Mouse (Mus musculus) megakaryocyte, embryonic 14.5 days (primary cell): Measurements from ENCODE around the gene Il10rb. TPM values are rescaled to one million over a fixed set of nuclear protein-coding genes. Genes with fewer than 3 reads are reported as not detected.

ENCODE experiments used
- H3K27me3 ChIP-seq: replicated peaks from 2 replicates; pipeline ENCODE3; 2012; ENCODE audit warnings: inconsistent platforms
- H3K36me3 ChIP-seq: replicated peaks from 2 replicates; pipeline ENCODE3; 2012; ENCODE audit warnings: low read length, inconsistent platforms, mixed read lengths
- H3K4me1 ChIP-seq: 2 replicates; pipeline ENCODE4 v1.6.1; 2012; ENCODE audit warnings: inconsistent platforms
- H3K4me3 ChIP-seq: replicated peaks from 2 replicates; pipeline ENCODE3; 2012; ENCODE audit warnings: moderate library complexity, mild to moderate bottlenecking, inconsistent platforms
- H3K9me3 ChIP-seq: 2 replicates; pipeline ENCODE4 v1.6.1; 2012; ENCODE audit warnings: inconsistent platforms
- FLI1 ChIP-seq: IDR thresholded peaks from 2 replicates; pipeline ENCODE4 v1.6.1; 2012; ENCODE audit warnings: low read length, inconsistent platforms, mixed read lengths
- GATA1 ChIP-seq: IDR thresholded peaks from 3 replicates; pipeline ENCODE4 v1.6.1; 2012; ENCODE audit warnings: mixed read lengths, low read length, inconsistent platforms, borderline replicate concordance
- polyA plus RNA-seq: library from polyadenylated mRNA; stranded (reverse); fragments of >175 nt; gene quantifications from 2 replicates; pipeline ENCODE4 v1.2.3, GENCODE M21; 2012; ENCODE audit warnings: low replicate concordance; ENCODE audit not compliant: insufficient read depth

Gene Il10rb
- polyA plus RNA-seq, 1 experiment, result 13.1 TPM

GRCm38 (mm10) chr16:91366567-91366966 lies 39.4 kb upstream of the Il10rb start:
- Histone ChIP-seq H3K4me3 (peak overlapping the region; percentile 77), H3K4me1 (peaks cover 47% of the 10 kb centered on the region), H3K9me3 (peaks cover 10% of the 10 kb centered on the region), H3K36me3 (peaks cover 2% of the 10 kb centered on the region), H3K27me3 (peaks cover 4% of the 10 kb centered on the region)
- TF ChIP-seq FLI1, result no peak

GRCm38 (mm10) chr16:91367066-91367465 lies 38.9 kb upstream of the Il10rb start:
- Histone ChIP-seq H3K36me3 (peaks cover 2% of the 10 kb centered on the region), H3K27me3 (peaks cover 4% of the 10 kb centered on the region), H3K4me1 (peaks cover 45% of the 10 kb centered on the region), H3K4me3 (peak overlapping the region; percentile 77), H3K9me3 (peaks cover 10% of the 10 kb centered on the region)
- TF ChIP-seq FLI1 (no peak), GATA1 (no peak)

- H3K36me3 ChIP-seq, result peaks cover 30% of the 10 kb centered on the region
- no peaks in the 10 kb centered on the region for H3K27me3 ChIP-seq
- H3K4me3 ChIP-seq, result peak within 1 kb of the TSS; percentile 99
- peaks cover 29% of the 10 kb centered on the region for H3K4me1 ChIP-seq
- H3K9me3 ChIP-seq, result peaks cover 14% of the 10 kb centered on the region
- TF ChIP-seq GATA1, result no peak
- no peak for TF ChIP-seq FLI1
Measured at GRCm38 (mm10) chr16:91372577-91373472, 33.1 kb upstream of the Il10rb start, which contains the start of gene Ifnar2. Ifnar2 (plus strand) TSS chr16:91372783.

GRCm38 (mm10) chr16:91373473-91374252 lies 32.3 kb upstream of the Il10rb start:
- Histone ChIP-seq H3K27me3 (no peaks in the 10 kb centered on the region), H3K36me3 (peaks cover 38% of the 10 kb centered on the region), H3K9me3 (peaks cover 8% of the 10 kb centered on the region; the same call in 1 of the 2 replicates), H3K4me3 (peak overlapping the region; percentile 99), H3K4me1 (peaks cover 28% of the 10 kb centered on the region)
- TF ChIP-seq FLI1 (no peak), GATA1 (no peak)

- H3K9me3 ChIP-seq, result peaks cover 8% of the 10 kb centered on the region; the same call in 1 of the 2 replicates
- H3K27me3 ChIP-seq, result no peaks in the 10 kb centered on the region
- peaks cover 41% of the 10 kb centered on the region for H3K36me3 ChIP-seq
- H3K4me1 ChIP-seq, result peaks cover 34% of the 10 kb centered on the region
- TF ChIP-seq GATA1, result no peak
- TF ChIP-seq FLI1, result no peak
- peak overlapping the region; percentile 99 for H3K4me3 ChIP-seq
Measured at GRCm38 (mm10) chr16:91374253-91374634, 31.7 kb upstream of the Il10rb start.

GRCm38 (mm10) chr16:91376701-91377100 lies 29.3 kb upstream of the Il10rb start:
- peaks cover 55% of the 10 kb centered on the region for H3K36me3 ChIP-seq

GRCm38 (mm10) chr16:91378431-91378986 lies 27.5 kb upstream of the Il10rb start:
- TF ChIP-seq GATA1 (no peak), FLI1 (no peak)
- peaks cover 8% of the 10 kb centered on the region; the same call in 1 of the 2 replicates for H3K9me3 ChIP-seq
- H3K4me3 ChIP-seq, result no peak overlapping the region
- peaks cover 71% of the 10 kb centered on the region for H3K36me3 ChIP-seq
- peaks cover 41% of the 10 kb centered on the region for H3K4me1 ChIP-seq
- no peaks in the 10 kb centered on the region for H3K27me3 ChIP-seq

More at GRCm38 (mm10) chr16:91376701-91377100, 29.3 kb upstream of the Il10rb start:
- TF ChIP-seq FLI1, result no peak
- no peak for TF ChIP-seq GATA1
- no peak overlapping the region for H3K4me3 ChIP-seq
- no peaks in the 10 kb centered on the region for H3K27me3 ChIP-seq
- H3K9me3 ChIP-seq, result peaks cover 8% of the 10 kb centered on the region; the same call in 1 of the 2 replicates
- H3K4me1 ChIP-seq, result peaks cover 42% of the 10 kb centered on the region

GRCm38 (mm10) chr16:91378991-91379390 lies 27.0 kb upstream of the Il10rb start:
- H3K4me3 ChIP-seq, result no peak overlapping the region
- H3K4me1 ChIP-seq, result peaks cover 36% of the 10 kb centered on the region
- no peaks in the 10 kb centered on the region for H3K27me3 ChIP-seq
- H3K9me3 ChIP-seq, result peaks cover 8% of the 10 kb centered on the region; the same call in 1 of the 2 replicates
- peaks cover 76% of the 10 kb centered on the region for H3K36me3 ChIP-seq
- TF ChIP-seq FLI1 (no peak), GATA1 (no peak)

GRCm38 (mm10) chr16:91379412-91379811 lies 26.6 kb upstream of the Il10rb start:
- no peak overlapping the region for H3K4me3 ChIP-seq
- peaks cover 8% of the 10 kb centered on the region; the same call in 1 of the 2 replicates for H3K9me3 ChIP-seq
- TF ChIP-seq GATA1, result no peak
- no peak for TF ChIP-seq FLI1
- H3K27me3 ChIP-seq, result no peaks in the 10 kb centered on the region
- peaks cover 80% of the 10 kb centered on the region for H3K36me3 ChIP-seq
- H3K4me1 ChIP-seq, result peaks cover 32% of the 10 kb centered on the region
